Mouse (Mus musculus) forebrain, embryonic 12.5 days (tissue): ENCODE measurements at regions not wholly inside any gene's neighbourhood (a gene's known extent, or its start where the extent isn't known, plus 50 kb on each side); places are given as distances from the start of the nearest gene placed in this dataset.

ENCODE experiments used
- ATAC-seq: fragments of 200-750 bp; cut with Nextera tagmentation; 2 replicates; pipeline ENCODE4 v1.8.0; 2017; ENCODE audit warnings: moderate TSS enrichment; ENCODE audit not compliant: low FRiP score
- H3K27ac ChIP-seq: fragments of 300-500 bp; sonication (generic); 2 replicates; pipeline ENCODE4 v1.5.1; 2016; ENCODE audit warnings: mild to moderate bottlenecking
- H3K27me3 ChIP-seq: fragments of 300-500 bp; sonication (generic); 2 replicates; pipeline ENCODE4 v1.6.1; 2016; ENCODE audit warnings: mild to moderate bottlenecking
- H3K36me3 ChIP-seq: fragments of 300-500 bp; sonication (generic); replicated peaks from 2 replicates; pipeline ENCODE4 v1.6.1; 2016; ENCODE audit warnings: mild to moderate bottlenecking
- H3K4me1 ChIP-seq: fragments of 300-500 bp; sonication (generic); 2 replicates; pipeline ENCODE4 v1.6.1; 2016
- H3K4me2 ChIP-seq: fragments of 300-500 bp; sonication (generic); 2 replicates; pipeline ENCODE4 v1.6.1; 2016; ENCODE audit warnings: mild to moderate bottlenecking, moderate library complexity
- H3K4me3 ChIP-seq: fragments of 300-500 bp; sonication (generic); replicated peaks from 2 replicates; pipeline ENCODE4 v1.5.1; 2016; ENCODE audit warnings: mild to moderate bottlenecking
- H3K9ac ChIP-seq: fragments of 300-500 bp; sonication (generic); 2 replicates; pipeline ENCODE4 v1.6.1; 2016; ENCODE audit warnings: mild to moderate bottlenecking
- H3K9me3 ChIP-seq: fragments of 300-500 bp; sonication (generic); 2 replicates; pipeline ENCODE4 v1.6.1; 2016
- WGBS: fragments of 180-500 bp; shearing (Covaris S2); methylation state at CpG from one replicate; pipeline ENCODE4 v1.1.7; 2016; 5-methylcytosine and 5-hydroxymethylcytosine counted together

GRCm38 (mm10) chr17:87549568-87549967 is 86.2 kb upstream of the Epcam start:
- Histone ChIP-seq H3K4me3 (no peak overlapping the region), H3K9me3 (no peaks in the 10 kb centered on the region), H3K4me1 (no peaks in the 10 kb centered on the region), H3K9ac (no peak overlapping the region), H3K27ac (no peak overlapping the region), H3K4me2 (no peak overlapping the region), H3K36me3 (no peaks in the 10 kb centered on the region), H3K27me3 (no peaks in the 10 kb centered on the region)
- 78% methylated on average over 6 of the region's 6 CpGs for WGBS
- no peak for ATAC-seq

DNA sequence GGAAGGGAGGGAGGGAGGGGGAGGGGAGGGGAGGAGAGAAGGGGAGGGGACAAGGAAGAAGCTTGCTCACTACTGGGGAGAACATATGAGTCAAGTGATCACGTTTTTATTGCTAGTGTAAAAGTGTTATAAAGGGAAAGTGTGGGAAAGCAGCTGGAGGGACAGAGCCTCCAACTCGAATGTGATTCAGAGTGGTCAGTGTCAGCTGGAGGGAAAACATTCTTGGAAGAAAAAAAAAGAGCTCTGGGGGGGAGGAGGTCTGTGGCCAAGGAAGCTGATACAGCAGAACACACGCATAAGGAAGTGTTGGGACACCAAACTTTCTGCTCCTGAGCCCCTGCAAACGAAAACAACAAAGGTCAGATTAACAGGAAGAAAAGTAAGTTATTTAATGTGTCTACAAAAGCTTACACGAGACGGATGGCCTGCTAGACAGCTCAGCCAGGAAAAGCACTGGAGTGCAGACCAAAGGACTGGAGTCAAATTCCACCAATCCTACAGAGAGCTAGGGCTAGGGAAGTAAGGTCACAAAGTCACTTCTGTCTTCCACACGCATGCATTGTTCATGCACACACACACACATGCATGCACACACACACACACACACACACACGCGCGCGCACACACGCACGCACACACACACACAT is 85.1 kb upstream of the Epcam start:
- H3K4me2 ChIP-seq: no peak overlapping the region
- no peak overlapping the region for H3K27ac ChIP-seq
- 68% methylated on average over 13 of the region's 13 CpGs for WGBS
- H3K36me3 ChIP-seq: no peaks in the 10 kb centered on the region
- no peak overlapping the region for H3K9ac ChIP-seq
- H3K9me3 ChIP-seq: no peaks in the 10 kb centered on the region
- no peaks in the 10 kb centered on the region for H3K27me3 ChIP-seq
- no peaks in the 10 kb centered on the region for H3K4me1 ChIP-seq
- no peak for ATAC-seq
- H3K4me3 ChIP-seq: no peak overlapping the region

DNA sequence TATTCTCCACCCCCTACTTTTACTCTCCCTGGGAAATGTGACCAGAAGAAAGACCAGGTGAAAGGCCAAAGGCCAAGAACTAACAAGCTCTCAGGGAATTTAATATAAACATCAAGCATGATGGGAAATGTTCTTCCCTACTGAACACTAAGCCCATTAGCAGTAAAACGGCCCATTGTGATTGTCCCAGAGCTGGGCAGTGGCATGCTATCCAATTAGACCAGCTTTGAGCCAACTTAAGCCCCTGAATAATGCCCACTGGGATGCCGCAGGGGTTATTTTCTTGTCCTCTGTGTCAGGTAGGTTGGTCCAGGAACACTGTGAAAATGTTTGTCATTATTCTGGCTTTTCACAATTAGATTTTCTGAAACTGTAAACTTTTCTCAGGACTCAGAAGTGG is 81.2 kb upstream of the Epcam start:
- H3K4me1 ChIP-seq: no peaks in the 10 kb centered on the region
- H3K36me3 ChIP-seq: no peaks in the 10 kb centered on the region
- no peak overlapping the region for H3K9ac ChIP-seq
- H3K27me3 ChIP-seq: no peaks in the 10 kb centered on the region
- no peaks in the 10 kb centered on the region for H3K9me3 ChIP-seq
- H3K27ac ChIP-seq: no peak overlapping the region
- H3K4me3 ChIP-seq: no peak overlapping the region
- no peak overlapping the region for H3K4me2 ChIP-seq
- ATAC-seq: no peak
- 4% methylated on average over 2 of the region's 2 CpGs for WGBS

- Histone ChIP-seq H3K9me3 (no peaks in the 10 kb centered on the region), H3K4me1 (no peaks in the 10 kb centered on the region), H3K36me3 (no peaks in the 10 kb centered on the region), H3K4me3 (no peak overlapping the region), H3K4me2 (no peak overlapping the region), H3K9ac (no peak overlapping the region), H3K27me3 (no peaks in the 10 kb centered on the region), H3K27ac (no peak overlapping the region)
- ATAC-seq: no peak
- WGBS: 15% methylated on average over 2 of the region's 2 CpGs
Observed at GRCm38 (mm10) chr17:87558419-87558818, 77.4 kb upstream of the Epcam start.

DNA sequence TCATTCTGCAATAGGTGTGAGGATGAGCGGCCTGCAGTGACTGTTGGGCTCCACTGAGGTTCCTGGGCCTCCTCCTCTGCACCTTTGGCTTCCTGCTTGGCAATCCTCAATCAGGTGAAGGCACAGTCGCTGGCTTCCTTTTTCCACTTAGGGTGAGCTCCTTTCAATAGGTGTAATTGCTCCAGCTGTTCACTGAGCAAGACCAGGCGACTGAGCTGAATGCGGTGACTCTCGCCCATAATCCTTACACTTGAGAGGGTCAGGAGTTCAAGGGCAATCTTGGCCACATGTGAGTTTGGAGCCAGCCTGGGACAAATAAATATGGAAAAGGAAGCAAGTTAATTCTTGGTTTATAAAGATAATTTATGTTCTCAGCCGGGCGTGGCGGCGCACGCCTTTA is 76.1 kb upstream of the Epcam start:
- no peak overlapping the region for H3K4me2 ChIP-seq
- H3K36me3 ChIP-seq: no peaks in the 10 kb centered on the region
- 90% methylated on average over 10 of the region's 10 CpGs for whole genome bisulfite sequencing
- ATAC-seq: no peak
- H3K4me1 ChIP-seq: no peaks in the 10 kb centered on the region
- no peak overlapping the region for H3K27ac ChIP-seq
- H3K27me3 ChIP-seq: no peaks in the 10 kb centered on the region
- no peak overlapping the region for H3K9ac ChIP-seq
- no peaks in the 10 kb centered on the region for H3K9me3 ChIP-seq
- no peak overlapping the region for H3K4me3 ChIP-seq

GRCm38 (mm10) chr17:87560923-87561322 is 74.9 kb upstream of the Epcam start:
- H3K9ac ChIP-seq: no peak overlapping the region
- H3K4me1 ChIP-seq: no peaks in the 10 kb centered on the region
- no peak overlapping the region for H3K27ac ChIP-seq
- H3K9me3 ChIP-seq: no peaks in the 10 kb centered on the region
- no peaks in the 10 kb centered on the region for H3K36me3 ChIP-seq
- no peaks in the 10 kb centered on the region for H3K27me3 ChIP-seq
- ATAC-seq: no peak
- H3K4me2 ChIP-seq: no peak overlapping the region
- H3K4me3 ChIP-seq: no peak overlapping the region
- WGBS: 88% methylated on average over 7 of the region's 7 CpGs

- no peaks in the 10 kb centered on the region for H3K4me1 ChIP-seq
- no peak overlapping the region for H3K27ac ChIP-seq
- WGBS: 91% methylated on average over 5 of the region's 5 CpGs
- 0 out of 2 replicates have a peak, but pooled peaks cover 3% of the 10 kb centered on the region for H3K27me3 ChIP-seq
- no peak overlapping the region for H3K9ac ChIP-seq
- no peaks in the 10 kb centered on the region for H3K9me3 ChIP-seq
- no peak overlapping the region for H3K4me2 ChIP-seq
- no peak for ATAC-seq
- H3K36me3 ChIP-seq: no peaks in the 10 kb centered on the region
- no peak overlapping the region for H3K4me3 ChIP-seq
Observed at GRCm38 (mm10) chr17:87563375-87563774, 72.4 kb upstream of the Epcam start.

DNA sequence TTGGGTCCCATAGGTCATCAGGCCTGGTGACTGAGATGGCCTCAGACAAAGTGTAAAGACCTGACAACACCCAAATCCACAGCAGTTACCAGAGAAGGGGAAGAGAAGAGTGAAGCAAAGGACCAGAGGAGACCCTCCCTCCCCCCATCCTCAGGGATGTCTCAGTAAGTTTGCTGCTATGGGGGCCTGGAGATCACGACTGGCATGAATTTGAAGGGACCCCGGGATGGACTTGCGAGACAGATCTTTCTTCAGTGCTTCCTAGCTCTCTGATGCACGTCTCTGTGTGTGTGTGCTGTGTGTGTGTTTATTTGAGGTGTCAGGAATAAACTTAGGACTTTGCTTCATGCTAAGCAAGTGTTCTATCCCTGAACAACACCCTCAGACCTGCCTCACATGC is 70.1 kb upstream of the Epcam start:
- ATAC-seq: no peak
- H3K9me3 ChIP-seq: no peaks in the 10 kb centered on the region
- no peaks in the 10 kb centered on the region for H3K4me1 ChIP-seq
- H3K27me3 ChIP-seq: 0 out of 2 replicates have a peak, but pooled peaks cover 11% of the 10 kb centered on the region
- H3K4me3 ChIP-seq: no peak overlapping the region
- no peaks in the 10 kb centered on the region for H3K36me3 ChIP-seq
- H3K4me2 ChIP-seq: no peak overlapping the region
- no peak overlapping the region for H3K27ac ChIP-seq
- 80% methylated on average over 4 of the region's 4 CpGs for WGBS
- H3K9ac ChIP-seq: no peak overlapping the region

DNA sequence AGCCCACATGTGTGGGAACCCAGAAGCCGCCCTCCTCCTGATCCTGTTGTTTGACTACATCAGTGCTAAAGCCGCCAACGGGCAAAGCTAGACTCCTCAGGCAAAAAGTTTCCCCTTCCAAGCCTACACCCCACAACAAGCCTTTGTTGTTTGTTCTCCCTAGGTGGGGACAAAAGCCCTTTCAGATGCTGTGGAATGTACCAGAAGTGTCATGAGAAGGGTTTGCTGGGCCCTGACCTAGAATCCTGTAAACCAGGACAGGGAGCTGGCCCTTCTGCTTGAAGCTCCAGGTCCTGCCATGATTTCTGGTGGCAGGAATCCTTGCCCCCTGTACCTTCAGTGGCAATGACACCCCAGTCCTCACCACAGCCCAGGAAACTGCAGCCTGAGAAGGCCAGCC is 69.5 kb upstream of the Epcam start:
- Histone ChIP-seq H3K27me3 (0 out of 2 replicates have a peak, but pooled peaks cover 12% of the 10 kb centered on the region), H3K4me3 (no peak overlapping the region), H3K4me2 (no peak overlapping the region), H3K9ac (no peak overlapping the region), H3K9me3 (no peaks in the 10 kb centered on the region), H3K36me3 (no peaks in the 10 kb centered on the region), H3K27ac (no peak overlapping the region), H3K4me1 (peaks cover 6% of the 10 kb centered on the region; the same call in 1 of the 2 replicates)
- WGBS: 70% methylated on average over 3 of the region's 3 CpGs
- no peak for ATAC-seq

DNA sequence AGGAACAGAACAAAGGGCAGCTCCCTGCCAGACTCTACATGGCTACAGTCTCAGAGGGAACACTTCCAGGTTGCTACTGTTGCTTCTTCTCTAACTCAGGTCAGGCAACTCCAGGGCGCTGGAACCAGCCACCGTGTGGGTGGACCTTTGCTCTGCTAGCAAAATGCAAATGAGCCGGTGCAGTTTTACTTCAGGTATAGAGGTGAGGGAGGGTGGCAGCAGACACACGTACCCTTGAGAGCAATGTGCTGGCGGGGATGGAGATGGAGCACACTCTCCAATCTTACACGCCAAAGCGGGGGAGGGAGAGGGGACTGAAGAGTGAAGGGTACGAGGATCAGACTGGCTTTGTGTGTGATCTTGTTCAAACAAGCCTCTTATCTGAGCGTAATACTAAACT is 68.8 kb upstream of the Epcam start:
- H3K27ac ChIP-seq: no peak overlapping the region
- no peaks in the 10 kb centered on the region for H3K36me3 ChIP-seq
- no peaks in the 10 kb centered on the region for H3K9me3 ChIP-seq
- H3K4me2 ChIP-seq: no peak overlapping the region
- no peak overlapping the region for H3K9ac ChIP-seq
- 0 out of 2 replicates have a peak, but pooled peaks cover 12% of the 10 kb centered on the region for H3K27me3 ChIP-seq
- H3K4me3 ChIP-seq: no peak overlapping the region
- no peak for ATAC-seq
- 53% methylated on average over 9 of the region's 9 CpGs for WGBS
- peaks cover 9% of the 10 kb centered on the region; the same call in 1 of the 2 replicates for H3K4me1 ChIP-seq

GRCm38 (mm10) chr17:87567475-87567874 is 68.3 kb upstream of the Epcam start:
- 0 out of 2 replicates have a peak, but pooled peaks cover 17% of the 10 kb centered on the region for H3K27me3 ChIP-seq
- 51% methylated on average over 2 of the region's 2 CpGs for WGBS
- H3K4me1 ChIP-seq: peaks cover 9% of the 10 kb centered on the region; the same call in 1 of the 2 replicates
- H3K9ac ChIP-seq: no peak overlapping the region
- no peak overlapping the region for H3K4me2 ChIP-seq
- no peaks in the 10 kb centered on the region for H3K9me3 ChIP-seq
- no peak overlapping the region for H3K4me3 ChIP-seq
- no peak for ATAC-seq
- H3K27ac ChIP-seq: no peak overlapping the region
- H3K36me3 ChIP-seq: no peaks in the 10 kb centered on the region

DNA sequence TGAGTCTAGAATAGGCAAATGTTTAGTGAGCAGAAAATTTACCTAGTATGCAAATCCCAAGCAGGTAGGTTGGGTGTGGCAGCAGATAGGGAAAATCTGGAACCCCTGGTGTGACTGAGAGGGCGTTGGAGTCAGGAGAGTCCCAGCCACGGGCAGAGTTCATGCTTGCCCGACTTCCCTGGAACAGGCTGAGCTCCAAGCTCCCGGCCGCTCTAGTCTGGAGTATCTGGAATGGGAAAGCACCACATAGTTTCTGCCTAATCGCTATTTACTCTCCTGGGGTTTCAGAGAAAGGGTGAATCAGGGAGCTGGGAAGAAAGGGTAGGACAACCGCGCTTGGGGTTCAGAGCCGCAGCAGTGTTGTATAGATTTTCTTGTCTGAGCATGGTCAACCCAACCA is 65.8 kb upstream of the Epcam start:
- Histone ChIP-seq H3K4me3 (no peak overlapping the region), H3K36me3 (no peaks in the 10 kb centered on the region), H3K27me3 (0 out of 2 replicates have a peak, but pooled peaks cover 17% of the 10 kb centered on the region), H3K4me2 (no peak overlapping the region), H3K9me3 (no peaks in the 10 kb centered on the region), H3K27ac (no peak overlapping the region), H3K4me1 (peaks cover 9% of the 10 kb centered on the region; the same call in 1 of the 2 replicates), H3K9ac (no peak overlapping the region)
- ATAC-seq: no peak
- 86% methylated on average over 9 of the region's 9 CpGs for WGBS

GRCm38 (mm10) chr17:87570676-87571344 is 65.0 kb upstream of the Epcam start:
- no peak overlapping the region for H3K9ac ChIP-seq
- 0 out of 2 replicates have a peak, but pooled peaks cover 17% of the 10 kb centered on the region for H3K27me3 ChIP-seq
- H3K36me3 ChIP-seq: no peaks in the 10 kb centered on the region
- peak; percentile 59 for ATAC-seq
- peak overlapping the region; percentile 49 for H3K4me2 ChIP-seq
- H3K4me1 ChIP-seq: peaks cover 9% of the 10 kb centered on the region; the same call in 1 of the 2 replicates
- H3K4me3 ChIP-seq: no peak overlapping the region; the same call in 1 of the 2 replicates
- H3K27ac ChIP-seq: no peak overlapping the region
- WGBS: 50% methylated on average over 18 of the region's 18 CpGs
- no peaks in the 10 kb centered on the region for H3K9me3 ChIP-seq
